Mouse (Mus musculus) layer of hippocampus, postnatal 25 days (tissue): ENCODE results near the gene Kat8. TPM values are rescaled to one million over a fixed set of nuclear protein-coding genes. Genes with fewer than 3 reads are reported as not detected.
"Not testable (repeated sequence)": the region's sequence is repeated elsewhere in the genome, so short reads cannot be mapped to it uniquely, and the experiment has no call there.

Experiments used
- DNase-seq, 2 experiments: peaks; one replicate each; pipeline ENCODE4 v3.0.0; 2022; ENCODE audit warnings: mixed read lengths in 2 of 2, low spot score in 1 of 2; ENCODE audit errors: extremely low spot score in 1 of 2
- total RNA-seq, 2 experiments: library from RNA; stranded (reverse); gene quantifications; 2 replicates each; pipeline ENCODE4 v1.2.3; 2021

Kat8 gene
- total RNA-seq, 2 experiments from 2014 or later = 27.8 to 33.9 TPM

DNA sequence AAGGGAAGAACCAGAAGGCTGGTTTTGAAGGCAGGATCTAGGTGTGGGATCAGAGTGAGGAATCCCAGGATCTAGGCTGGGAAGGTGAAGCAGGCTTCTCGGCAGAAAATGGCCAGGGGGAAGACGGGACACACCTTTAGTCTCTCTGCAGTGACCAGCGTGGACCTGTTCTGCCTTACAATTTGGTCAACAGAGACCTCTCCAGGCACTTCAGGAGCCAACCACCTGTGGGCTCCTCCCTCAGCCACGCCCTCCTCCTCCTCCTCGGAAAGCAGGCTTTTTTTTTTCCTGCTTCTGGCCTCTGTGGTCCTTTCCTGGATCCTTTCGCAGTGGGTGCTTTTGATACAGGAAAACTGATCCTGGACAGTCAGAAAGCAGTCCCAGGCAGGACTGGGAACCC is 17.6 kb downstream of the Kat8 start, which contains the start of gene Prss8:
Prss8 (minus strand) TSS at position 182 of the 400 bp plus-strand sequence.
- DNase-seq = no peak

DNA sequence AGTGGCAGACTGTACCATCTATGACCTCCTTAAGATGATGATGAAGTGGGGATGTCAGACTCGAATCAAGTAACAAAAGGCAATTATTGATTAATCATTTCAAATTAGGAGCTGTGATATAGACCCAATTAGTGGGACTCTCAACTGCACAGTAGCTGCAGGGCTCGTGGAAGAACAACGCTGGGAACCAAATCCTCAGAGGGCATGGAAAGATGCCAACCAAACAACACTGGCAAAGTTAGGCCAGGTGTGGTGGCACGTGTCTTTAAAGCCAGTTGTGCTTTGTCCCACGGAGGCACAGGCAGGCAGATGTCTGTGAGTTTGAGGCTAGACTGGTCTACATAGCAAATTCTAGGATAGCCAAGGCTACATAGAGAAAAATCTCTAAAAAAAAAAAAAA is 18.3 kb downstream of the Kat8 start:
- no peak for DNase-seq

DNA sequence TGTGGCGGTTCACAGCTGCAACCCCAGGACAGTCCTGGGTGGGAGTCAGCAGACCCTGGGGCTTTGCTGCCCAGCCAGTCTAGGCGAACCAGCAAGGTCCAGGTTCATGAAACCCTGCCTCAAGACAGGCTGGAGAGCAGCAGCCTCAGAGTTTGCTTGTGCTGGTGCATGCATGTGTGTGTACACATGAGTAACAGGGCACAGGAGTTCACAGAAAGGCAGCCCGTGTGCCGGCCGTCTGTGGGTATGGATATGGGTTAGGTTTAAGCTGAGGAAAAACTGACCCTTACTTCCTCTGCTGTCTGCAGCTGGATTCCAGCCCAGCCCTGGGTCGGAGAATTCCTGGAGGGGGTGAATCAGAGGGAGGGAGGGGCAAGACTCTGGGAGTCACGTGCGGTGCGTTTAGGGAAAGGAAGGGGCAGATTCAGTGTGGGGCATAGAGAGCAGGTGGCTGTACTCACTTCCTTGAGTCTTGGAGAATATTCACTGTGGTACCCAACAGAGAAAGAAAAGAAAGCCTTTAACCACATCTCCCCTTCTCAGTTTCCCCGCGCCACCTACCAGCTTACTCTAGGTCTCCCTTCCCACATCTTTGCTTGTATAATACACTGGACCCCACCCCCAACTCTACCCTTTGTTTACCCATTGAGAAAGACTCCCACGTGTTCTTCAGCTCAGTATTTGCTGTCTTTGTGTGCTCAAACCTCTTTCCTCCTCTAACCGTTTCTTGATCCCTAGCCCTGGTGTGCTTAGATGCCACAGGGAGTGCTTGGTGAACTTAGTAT is 19.2 kb downstream of the Kat8 start:
- no peak for DNase-seq

DNA sequence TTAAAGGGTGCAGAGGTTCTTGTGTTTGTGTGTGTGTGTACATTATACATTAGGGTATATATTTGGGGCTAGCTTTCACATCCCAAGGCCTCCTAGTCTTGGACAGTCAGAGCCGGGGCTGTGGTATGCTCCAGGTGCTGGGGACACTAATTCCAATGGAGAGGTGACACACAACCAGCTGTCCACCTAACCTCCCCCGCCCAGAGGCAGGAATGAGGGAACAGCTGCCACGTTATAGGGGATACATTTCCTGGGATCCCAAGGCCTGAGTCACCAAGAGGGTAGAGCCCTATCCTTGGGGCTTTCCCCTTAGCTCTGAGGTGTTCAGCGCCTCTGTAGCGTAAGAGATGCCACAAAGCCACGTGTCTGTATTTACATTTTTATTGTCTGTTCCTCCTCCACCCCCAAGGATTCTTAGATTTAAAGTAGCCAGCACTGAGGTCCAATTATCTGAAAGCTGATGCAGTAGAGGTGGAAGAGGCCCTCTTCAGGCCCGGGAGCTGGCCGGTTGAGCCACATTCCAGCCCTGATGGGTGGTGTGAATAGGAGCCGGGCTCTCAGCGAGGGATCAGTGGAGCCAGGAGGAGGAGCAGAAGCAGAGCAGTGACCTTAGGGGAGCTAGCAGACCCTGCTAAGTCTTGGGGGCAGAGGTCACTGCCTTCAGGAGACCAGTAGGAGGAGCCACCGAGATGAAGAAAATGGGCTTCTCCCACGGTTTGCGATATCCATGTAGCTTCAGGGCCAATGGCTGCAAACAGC is 20.1 kb downstream of the Kat8 start:
- DNase-seq = no peak

DNA sequence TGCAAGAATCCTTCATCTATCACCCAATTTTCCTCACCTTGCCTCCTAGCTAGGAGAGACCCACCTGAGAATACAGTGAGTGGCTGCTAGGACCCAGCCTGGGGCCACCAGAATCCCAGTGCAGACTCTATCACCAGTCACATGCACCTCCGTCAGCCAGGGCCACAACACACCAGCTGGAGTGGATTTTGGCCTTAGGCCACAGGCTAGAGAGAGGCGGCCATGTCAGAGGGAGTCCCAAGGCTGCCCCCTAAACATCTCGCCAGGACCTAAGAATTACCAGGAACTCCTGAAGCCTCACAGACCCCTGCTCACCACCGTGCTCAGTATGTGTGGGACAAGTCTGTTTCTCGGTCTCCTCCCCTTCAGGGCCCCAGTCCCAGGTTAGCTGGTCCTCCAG is 21.8 kb downstream of the Kat8 start:
- DNase-seq = no peak

DNA sequence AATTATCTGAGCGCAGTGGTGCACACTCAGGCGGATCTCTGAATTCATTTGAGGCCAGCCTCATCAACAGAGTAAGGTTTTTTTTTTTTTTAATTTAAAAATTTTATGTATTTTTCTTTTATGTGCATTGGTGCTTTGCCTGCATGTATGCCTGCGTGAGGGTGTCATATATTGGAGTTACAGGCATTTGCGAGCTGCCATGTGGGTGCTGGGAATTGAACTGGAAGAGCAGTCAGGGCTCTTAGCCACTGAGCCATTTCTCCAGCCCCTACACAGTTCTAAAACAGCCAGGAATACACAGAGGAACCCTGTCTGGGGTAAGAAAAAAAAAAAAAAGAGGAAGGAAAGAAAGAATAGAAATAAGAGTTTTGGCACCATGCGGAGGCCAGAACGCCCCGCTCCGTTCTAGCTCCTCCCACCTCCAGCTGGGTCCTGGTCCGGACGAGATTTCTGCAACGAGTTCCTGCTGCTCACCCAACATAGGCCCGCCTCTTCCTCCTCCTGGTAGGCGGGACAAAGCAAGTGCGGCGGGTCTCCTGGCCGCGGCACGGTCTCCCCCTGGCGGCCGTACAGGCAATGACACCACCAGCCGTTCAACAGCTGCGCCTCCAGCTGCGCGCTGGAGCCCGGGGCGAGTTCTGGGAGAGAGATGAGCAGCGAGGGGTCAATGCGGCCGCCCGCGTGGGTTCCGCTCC is 22.9 kb downstream of the Kat8 start:
- peak; percentile 94 to 97 for DNase-seq

DNA sequence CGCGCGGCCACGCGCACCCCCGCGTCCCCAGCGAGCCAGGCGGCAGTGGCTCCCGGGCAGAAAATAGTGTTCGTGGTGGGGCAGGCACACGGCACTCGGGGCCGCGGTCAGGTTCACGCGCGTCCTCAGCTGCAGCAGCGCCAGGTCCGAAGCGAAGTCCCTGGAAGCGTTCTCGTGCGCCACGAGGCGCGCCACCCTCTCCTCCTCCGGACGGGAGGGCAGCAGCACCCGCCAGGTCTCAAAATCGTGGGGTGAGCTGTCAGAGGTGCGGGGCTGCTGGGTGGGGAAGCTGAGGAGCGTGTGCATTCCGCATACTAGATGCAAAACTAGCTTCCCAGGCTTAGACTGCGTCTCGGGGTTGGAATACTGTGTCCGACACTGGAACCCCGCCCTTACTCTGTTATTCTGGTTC is 23.4 kb downstream of the Kat8 start:
- DNase-seq = no peak

DNA sequence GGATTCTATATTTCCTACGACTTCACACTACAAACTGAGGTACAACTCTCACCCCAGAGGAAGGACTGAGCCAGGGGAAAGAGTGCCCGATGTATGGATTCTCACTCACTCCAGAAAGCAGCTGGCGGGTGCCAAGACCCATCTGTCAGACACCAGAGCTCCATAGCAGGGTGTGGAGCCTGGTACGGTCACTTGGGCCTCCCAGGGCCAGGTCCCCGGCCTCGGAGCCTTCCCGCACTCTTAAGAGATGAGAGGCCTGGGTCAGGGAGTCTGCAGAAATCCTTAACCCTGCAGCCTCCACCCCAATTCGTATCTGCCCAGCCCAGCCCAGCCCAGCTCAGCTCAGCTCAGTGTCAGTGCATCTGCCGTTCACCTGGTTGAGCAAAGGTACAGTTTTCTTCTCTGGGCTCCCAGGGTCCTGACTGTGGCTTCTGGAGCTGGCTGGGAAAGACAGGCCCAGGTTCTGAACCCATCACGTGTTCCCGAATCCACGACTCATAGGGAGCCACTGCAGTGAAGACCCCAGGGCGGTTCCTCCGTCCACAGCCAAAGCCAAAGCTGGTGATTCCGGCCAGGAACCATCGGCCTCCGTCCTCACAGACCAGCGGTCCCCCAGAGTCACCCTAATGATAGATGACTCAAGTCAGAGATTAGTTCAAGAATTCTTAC is 24.0 kb downstream of the Kat8 start:
- no peak for DNase-seq

DNA sequence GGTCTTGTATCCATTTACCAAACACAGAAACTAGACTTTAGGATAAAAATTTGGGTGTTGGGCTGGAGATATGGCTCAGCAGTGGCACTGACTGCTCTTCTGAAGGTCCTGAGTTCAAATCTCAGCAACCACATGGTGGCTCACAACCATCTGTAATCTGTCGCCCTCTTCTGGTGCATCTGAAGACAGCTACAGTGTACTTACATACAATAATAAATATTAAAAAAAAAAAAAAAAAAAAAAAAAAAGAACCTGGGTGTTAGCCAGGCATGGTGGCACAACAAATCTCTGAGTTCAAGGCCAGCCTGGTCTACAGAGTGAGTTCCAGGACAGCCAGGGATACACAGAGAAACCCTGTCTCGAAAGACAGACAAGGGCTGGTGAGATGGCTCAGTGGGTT is 29.8 kb downstream of the Kat8 start:
- DNase-seq = not testable (repeated sequence)

DNA sequence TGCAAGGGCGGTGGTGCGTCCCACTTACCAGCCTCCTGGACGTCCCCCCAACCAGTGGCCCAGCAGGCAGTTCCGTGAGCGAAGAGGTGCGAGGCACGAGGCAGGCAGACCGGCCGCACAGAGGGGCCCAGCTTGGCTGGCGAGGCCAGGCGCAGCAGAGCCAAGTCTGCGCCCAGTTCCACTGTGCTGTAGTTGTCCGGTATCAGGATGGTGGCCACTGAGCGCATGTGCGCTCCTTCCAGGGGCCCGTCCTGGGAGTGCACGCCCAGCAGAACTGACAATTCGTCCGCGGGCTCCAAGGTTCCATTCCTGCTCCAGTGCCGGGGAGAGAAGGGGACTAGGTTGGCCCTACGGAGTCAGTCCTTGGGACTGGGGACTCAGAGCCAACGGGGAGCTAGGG is 32.3 kb downstream of the Kat8 start:
- no peak for DNase-seq

DNA sequence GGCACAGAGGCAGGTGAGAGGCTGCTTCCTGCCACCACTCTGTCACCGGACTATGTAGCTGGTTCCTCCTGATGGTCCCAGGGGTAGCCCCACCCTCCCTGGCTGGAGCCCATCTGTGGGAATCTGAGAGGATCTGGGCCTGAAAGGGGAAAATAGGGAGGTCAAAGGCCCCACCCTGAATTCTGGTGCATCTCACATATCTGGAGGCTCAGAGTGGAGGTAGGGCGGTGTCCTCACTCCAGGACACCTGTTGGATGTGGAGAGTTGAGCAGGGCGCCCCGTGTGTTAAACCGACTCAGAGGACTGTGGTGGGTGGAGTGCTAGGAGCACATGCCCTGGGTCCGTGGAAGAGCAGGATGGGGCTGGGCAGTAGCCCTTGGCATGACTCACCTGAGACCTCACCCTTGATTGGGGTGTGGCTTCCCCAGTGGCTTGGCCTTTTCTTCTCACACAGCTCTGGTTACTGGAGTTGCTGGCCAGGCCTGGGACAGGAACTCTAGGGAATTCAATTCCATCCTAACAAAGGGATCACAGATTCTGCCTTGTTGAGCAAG is 34.2 kb downstream of the Kat8 start, which contains the start of gene Prss36:
Prss36 (minus strand) TSS at position 256 of the 554 bp plus-strand sequence.
- no peak for DNase-seq

DNA sequence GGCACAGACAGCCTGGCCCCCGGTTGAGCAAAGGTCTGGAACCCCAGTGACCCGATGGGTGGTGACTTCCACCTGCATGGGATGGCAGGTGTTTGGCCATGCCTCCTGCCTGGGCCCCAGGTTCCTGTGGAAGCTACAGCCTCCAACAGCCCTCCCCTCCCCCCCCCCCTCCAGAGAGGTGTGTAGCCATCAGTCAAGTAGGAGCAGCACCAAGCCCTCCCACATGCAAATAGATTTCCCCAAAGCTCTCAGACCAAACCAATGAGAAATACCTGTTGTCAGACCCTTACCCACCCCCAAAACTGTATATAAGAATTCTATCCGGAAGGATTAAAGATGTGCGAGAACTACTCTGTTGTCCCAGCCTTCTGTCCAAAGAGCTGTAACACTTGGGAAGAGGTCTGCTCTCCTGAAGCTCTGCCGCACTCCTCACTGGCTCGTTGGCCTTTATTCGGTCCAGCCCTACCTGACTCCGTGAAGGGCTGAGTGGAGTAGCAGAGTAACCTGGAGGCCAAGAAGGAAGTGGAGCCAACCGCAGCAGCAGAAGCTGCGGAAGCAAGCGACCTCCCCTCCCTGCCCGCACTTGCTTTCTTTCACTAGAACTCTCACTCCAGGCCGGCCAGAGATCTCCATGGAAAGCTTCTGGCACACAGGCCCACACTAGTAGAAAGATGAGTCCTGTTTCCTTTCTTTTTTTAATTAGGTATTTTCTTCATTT is 40.7 kb downstream of the Kat8 start:
- DNase-seq = no peak

DNA sequence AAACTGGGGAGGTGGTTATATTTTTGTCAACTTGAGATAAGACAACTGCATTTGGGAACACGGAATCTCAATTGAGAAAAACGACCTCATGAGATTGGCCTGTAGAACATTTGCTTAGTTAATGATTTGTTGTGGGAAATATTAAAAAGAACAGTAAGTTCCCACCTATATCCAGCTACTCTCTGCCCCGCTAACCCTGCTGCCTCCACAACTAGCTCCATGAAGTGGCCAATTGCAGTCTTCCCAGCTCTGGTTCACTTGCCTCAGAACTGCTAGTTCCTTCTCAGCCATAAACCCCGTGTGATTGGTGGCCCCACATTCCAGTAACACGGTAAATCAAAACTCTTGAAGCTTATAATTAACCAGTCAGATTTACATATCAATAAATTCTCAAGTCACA is 47.0 kb downstream of the Kat8 start:
- DNase-seq = no peak

DNA sequence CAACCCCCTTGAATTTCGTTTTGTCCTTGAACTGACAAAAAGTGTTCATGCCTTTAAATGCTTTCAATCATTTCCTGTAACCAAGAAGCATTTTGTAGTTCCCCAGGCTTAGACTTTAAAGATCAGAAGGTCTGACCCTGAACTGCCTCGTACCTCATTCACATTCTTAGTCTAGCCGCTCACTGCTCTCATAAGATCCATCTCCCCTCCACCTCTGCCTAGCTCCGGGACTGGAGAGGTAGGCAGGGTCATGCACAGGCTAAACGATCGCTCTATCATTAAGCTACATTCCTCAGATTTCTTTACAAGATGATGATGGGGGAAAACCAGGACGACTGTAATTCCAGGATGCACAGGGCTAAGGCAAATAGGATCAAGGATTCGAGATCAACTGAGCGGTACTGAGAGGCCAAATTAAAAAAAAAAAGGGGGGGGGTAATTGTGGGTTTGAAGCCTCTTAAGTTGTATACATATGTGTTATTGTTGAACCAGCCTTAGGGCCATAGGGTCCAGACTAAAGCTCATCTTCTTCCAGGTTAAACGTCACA is 54.1 kb downstream of the Kat8 start:
- no peak for DNase-seq

DNA sequence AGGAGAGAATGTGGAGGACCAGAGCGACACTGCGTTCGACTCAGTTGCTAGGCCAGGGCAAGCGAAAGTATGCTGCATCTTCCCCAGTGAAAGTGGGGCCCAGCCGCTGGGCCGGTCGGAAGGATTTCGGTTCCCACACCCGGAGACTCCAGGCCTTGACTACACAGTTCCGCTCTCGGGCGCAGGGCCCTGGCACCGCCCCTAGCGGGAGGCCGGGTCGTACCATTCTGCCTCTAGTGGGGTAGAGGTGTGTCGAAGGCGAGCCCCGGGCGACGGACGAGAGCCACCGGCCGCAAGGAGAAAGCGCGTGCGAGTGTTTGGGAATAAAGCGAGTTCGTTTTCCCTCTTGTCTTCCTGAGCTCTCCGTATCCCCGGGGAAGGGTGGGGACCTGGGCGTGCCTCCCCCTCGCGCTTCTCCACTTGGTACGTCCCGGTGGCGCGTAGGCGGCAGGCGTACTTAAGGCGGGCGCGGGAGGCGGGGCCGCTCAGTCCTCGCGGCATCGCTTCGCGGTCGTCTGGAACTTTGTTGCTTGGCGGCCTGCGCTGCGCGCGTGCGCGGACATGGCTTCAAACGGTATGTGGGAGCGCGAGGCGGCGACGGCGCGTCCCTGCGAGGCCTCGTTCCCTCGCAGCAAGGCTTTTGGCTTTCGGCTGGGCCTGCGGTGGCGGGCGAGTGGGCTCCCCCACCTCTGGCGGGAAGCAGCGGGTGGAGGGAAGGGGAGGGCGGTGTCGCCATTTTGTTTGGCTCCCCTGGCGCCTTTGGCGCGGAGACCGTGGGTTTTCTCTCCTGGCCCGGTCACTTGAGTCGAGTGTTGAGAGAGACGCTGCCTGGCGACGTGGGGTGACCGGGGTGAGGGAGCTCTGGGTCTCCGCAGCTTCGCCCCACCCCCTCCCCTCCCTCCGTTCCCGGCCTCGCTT is 54.9 kb downstream of the Kat8 start, which contains the start of gene Fus:
Fus (plus strand) TSS at position 454 of the 918 bp plus-strand sequence.
- peak; percentile 98 to 100 for DNase-seq

DNA sequence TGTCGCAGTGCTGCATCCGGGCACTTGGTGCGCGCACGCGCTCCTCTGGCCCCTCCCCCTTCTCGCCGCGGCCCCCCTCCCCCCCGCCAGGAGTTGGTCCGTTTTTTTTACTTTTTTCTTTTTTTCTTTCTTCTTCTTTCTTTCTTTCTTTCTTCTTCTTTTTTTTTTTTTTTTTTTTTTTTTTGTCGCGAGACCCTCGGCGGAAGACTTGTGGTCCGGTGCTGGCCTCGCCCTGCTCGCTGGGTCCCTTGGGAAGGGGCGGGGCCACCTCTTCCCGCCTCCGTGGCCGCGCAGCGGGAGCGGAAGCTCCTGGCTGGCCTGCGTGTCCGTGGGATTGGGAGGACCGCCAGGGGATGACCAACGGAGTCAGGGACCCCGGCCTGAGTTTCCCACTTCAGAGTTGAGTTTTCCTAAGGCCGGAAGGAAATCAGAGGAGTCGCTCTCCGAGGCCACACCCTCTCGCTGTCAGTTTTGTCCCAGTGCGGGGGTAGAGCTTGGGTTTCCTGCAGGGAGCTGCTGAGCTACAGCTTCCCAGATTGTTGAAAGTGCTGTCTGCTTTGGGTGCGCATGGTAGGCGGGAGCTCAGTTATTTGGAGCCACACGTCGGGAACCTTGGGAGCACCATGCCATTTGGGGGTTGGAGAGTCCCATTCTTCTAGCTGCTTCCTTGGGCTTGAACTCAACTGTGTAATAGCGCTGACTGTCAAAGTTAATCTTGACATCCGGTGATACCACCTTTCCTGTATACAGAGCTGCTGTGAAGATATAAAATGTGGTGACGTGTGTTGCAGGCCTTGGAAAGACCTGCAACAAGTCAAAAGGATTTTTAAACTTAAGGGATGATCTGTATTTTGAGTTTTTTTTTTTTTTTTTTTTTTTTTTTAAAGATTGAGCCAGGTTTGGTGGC is 55.9 kb downstream of the Kat8 start:
- peak; percentile 52 to 59 for DNase-seq

DNA sequence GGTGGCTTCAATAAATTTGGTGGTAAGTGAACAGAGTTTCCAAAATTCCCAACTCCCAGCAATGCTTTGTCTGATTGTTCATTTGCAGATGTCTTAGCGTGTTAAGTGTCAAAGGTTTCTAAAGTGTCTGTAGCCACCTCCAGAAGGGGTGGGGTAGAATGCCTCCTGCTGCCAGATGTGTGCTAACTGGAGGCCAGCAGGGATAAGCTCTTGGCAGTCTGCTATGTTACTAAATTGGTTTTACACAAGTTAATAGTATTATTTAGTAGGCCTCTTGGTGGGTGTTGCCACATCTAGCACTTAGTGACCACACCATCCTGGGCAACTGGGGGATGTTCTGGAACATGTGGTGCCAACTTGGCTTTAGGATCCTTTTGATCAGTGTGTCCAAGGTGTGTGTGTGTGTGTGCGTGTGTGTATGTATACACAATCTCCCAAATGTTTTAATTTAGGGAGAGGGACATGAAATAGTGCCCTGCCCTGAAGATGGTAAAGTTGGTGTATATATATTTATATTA is 62.2 kb downstream of the Kat8 start:
- DNase-seq = no peak
